Mouse (Mus musculus) heart, embryonic 13.5 days (tissue): ENCODE data around the gene Tdgf1. TPM values are rescaled to one million over a fixed set of nuclear protein-coding genes. Genes with fewer than 3 reads are reported as not detected.

Experiments
- ATAC-seq: fragments of 200-750 bp; cut with Nextera tagmentation; 2 replicates; pipeline ENCODE4 v1.8.0; 2017; ENCODE audit warnings: moderate TSS enrichment; ENCODE audit not compliant: insufficient number of reproducible peaks, low FRiP score, low TSS enrichment; ENCODE audit errors: extremely low read depth
- H3K27ac ChIP-seq: fragments of 300-500 bp; sonication (generic); replicated peaks from 2 replicates; pipeline ENCODE4 v1.5.1; 2015; ENCODE audit warnings: moderate library complexity, mild to moderate bottlenecking, inconsistent platforms
- H3K27me3 ChIP-seq: fragments of 300-500 bp; sonication (generic); replicated peaks from 2 replicates; pipeline ENCODE4 v1.6.1; 2015; ENCODE audit warnings: mild to moderate bottlenecking, inconsistent platforms
- H3K36me3 ChIP-seq: fragments of 300-500 bp; sonication (generic); 2 replicates; pipeline ENCODE4 v1.6.1; 2015; ENCODE audit warnings: mild to moderate bottlenecking, inconsistent platforms
- H3K4me1 ChIP-seq: fragments of 300-500 bp; sonication (generic); 2 replicates; pipeline ENCODE4 v1.6.1; 2015; ENCODE audit warnings: inconsistent platforms
- H3K4me2 ChIP-seq: fragments of 300-500 bp; sonication (generic); 2 replicates; pipeline ENCODE4 v1.6.1; 2015; ENCODE audit warnings: inconsistent platforms, mild to moderate bottlenecking, moderate library complexity
- H3K4me3 ChIP-seq: fragments of 300-500 bp; sonication (generic); 2 replicates; pipeline ENCODE4 v1.5.1; 2015; ENCODE audit warnings: moderate library complexity, mild to moderate bottlenecking, inconsistent platforms
- H3K9ac ChIP-seq: fragments of 300-500 bp; sonication (generic); 2 replicates; pipeline ENCODE4 v1.6.1; 2015; ENCODE audit warnings: inconsistent platforms, mild to moderate bottlenecking, moderate library complexity
- H3K9me3 ChIP-seq: fragments of 300-500 bp; sonication (generic); 2 replicates; pipeline ENCODE4 v1.6.1; 2016; ENCODE audit warnings: inconsistent platforms
- WGBS: fragments of 180-500 bp; shearing (Covaris S2); methylation state at CpG from one replicate; pipeline ENCODE4 v1.1.7; 2015; ENCODE audit warnings: mixed read lengths; 5-methylcytosine and 5-hydroxymethylcytosine counted together
- polyA plus RNA-seq: library from polyadenylated mRNA; unstranded; fragments of >200 nt; fragmentation: Nextera tagmentation; extraction: Ambion mirVana; gene quantifications from 2 replicates; pipeline ENCODE4 v1.2.1, GENCODE M21; 2015

Gene Tdgf1
- polyA plus RNA-seq, 1 experiment from 2014 or later = not detected

GRCm38 (mm10) chr9:110908631-110909016 lies 37.3 kb downstream of the Tdgf1 start:
- Histone ChIP-seq H3K27ac (no peak overlapping the region), H3K36me3 (no peaks in the 10 kb centered on the region), H3K27me3 (no peaks in the 10 kb centered on the region), H3K9ac (no peak overlapping the region), H3K4me2 (no peak overlapping the region), H3K9me3 (peaks cover 4% of the 10 kb centered on the region; the same call in 1 of the 2 replicates), H3K4me1 (no peaks in the 10 kb centered on the region), H3K4me3 (no peak overlapping the region)
- WGBS = 85% methylated on average over 3 of the region's 3 CpGs
- ATAC-seq = no peak

- Histone ChIP-seq H3K27me3 (no peaks in the 10 kb centered on the region), H3K9ac (no peak overlapping the region), H3K36me3 (no peaks in the 10 kb centered on the region), H3K9me3 (peaks cover 4% of the 10 kb centered on the region; the same call in 1 of the 2 replicates), H3K4me1 (no peaks in the 10 kb centered on the region), H3K4me2 (no peak overlapping the region), H3K4me3 (no peak overlapping the region), H3K27ac (no peak overlapping the region)
- WGBS = 65% methylated on average over 4 of the region's 4 CpGs
- no peak for ATAC-seq
Observed at GRCm38 (mm10) chr9:110907838-110908630, 37.9 kb downstream of the Tdgf1 start.

GRCm38 (mm10) chr9:110907201-110907837 lies 38.6 kb downstream of the Tdgf1 start:
- no peak overlapping the region for H3K4me3 ChIP-seq
- peaks cover 1% of the 10 kb centered on the region; the same call in 1 of the 2 replicates for H3K4me1 ChIP-seq
- no peak for ATAC-seq
- H3K36me3 ChIP-seq = no peaks in the 10 kb centered on the region
- WGBS = 84% methylated on average over 11 of the region's 11 CpGs
- no peak overlapping the region for H3K9ac ChIP-seq
- no peaks in the 10 kb centered on the region for H3K27me3 ChIP-seq
- H3K27ac ChIP-seq = no peak overlapping the region
- peaks cover 4% of the 10 kb centered on the region; the same call in 1 of the 2 replicates for H3K9me3 ChIP-seq
- H3K4me2 ChIP-seq = no peak overlapping the region

GRCm38 (mm10) chr9:110902271-110902670 lies 43.7 kb downstream of the Tdgf1 start:
- 58% methylated on average over 4 of the region's 4 CpGs for WGBS

GRCm38 (mm10) chr9:110901204-110901603 lies 44.8 kb downstream of the Tdgf1 start:
- Histone ChIP-seq H3K4me2 (no peak overlapping the region), H3K9me3 (no peaks in the 10 kb centered on the region), H3K27ac (no peak overlapping the region), H3K36me3 (no peaks in the 10 kb centered on the region), H3K9ac (no peak overlapping the region), H3K4me1 (peaks cover 12% of the 10 kb centered on the region; the same call in 1 of the 2 replicates), H3K4me3 (no peak overlapping the region), H3K27me3 (peaks cover 8% of the 10 kb centered on the region; the same call in 1 of the 2 replicates)
- 82% methylated on average over 6 of the region's 6 CpGs for WGBS
- no peak for ATAC-seq

More at GRCm38 (mm10) chr9:110902271-110902670, 43.7 kb downstream of the Tdgf1 start:
- Histone ChIP-seq H3K36me3 (no peaks in the 10 kb centered on the region), H3K4me1 (peaks cover 8% of the 10 kb centered on the region; the same call in 1 of the 2 replicates), H3K9ac (no peak overlapping the region), H3K27me3 (peaks cover 8% of the 10 kb centered on the region; the same call in 1 of the 2 replicates), H3K9me3 (peaks cover 4% of the 10 kb centered on the region; the same call in 1 of the 2 replicates), H3K4me2 (no peak overlapping the region), H3K27ac (no peak overlapping the region), H3K4me3 (no peak overlapping the region)
- ATAC-seq = no peak

- Histone ChIP-seq H3K9ac (no peak overlapping the region), H3K36me3 (no peaks in the 10 kb centered on the region), H3K4me2 (no peak overlapping the region), H3K4me1 (peaks cover 14% of the 10 kb centered on the region; the same call in 1 of the 2 replicates), H3K27me3 (peaks cover 19% of the 10 kb centered on the region), H3K9me3 (no peaks in the 10 kb centered on the region), H3K27ac (no peak overlapping the region), H3K4me3 (no peak overlapping the region)
- 39% methylated on average over 10 of the region's 10 CpGs for WGBS
- no peak for ATAC-seq
Observed at GRCm38 (mm10) chr9:110899451-110900008, 46.4 kb downstream of the Tdgf1 start.

GRCm38 (mm10) chr9:110896595-110896994 lies 49.4 kb downstream of the Tdgf1 start:
- H3K9ac ChIP-seq = no peak overlapping the region
- WGBS = 10% methylated on average over 6 of the region's 6 CpGs
- H3K27me3 ChIP-seq = peaks cover 36% of the 10 kb centered on the region
- ATAC-seq = peak; percentile 11; the same call in 1 of the 2 replicates
- H3K36me3 ChIP-seq = no peaks in the 10 kb centered on the region
- no peak overlapping the region for H3K4me3 ChIP-seq
- peak overlapping the region; percentile 29 for H3K4me2 ChIP-seq
- H3K4me1 ChIP-seq = peaks cover 12% of the 10 kb centered on the region; the same call in 1 of the 2 replicates
- no peak overlapping the region for H3K27ac ChIP-seq
- H3K9me3 ChIP-seq = no peaks in the 10 kb centered on the region

- Histone ChIP-seq H3K9me3 (no peaks in the 10 kb centered on the region), H3K36me3 (no peaks in the 10 kb centered on the region), H3K9ac (no peak overlapping the region), H3K27me3 (peaks cover 36% of the 10 kb centered on the region), H3K27ac (no peak overlapping the region), H3K4me3 (no peak overlapping the region), H3K4me2 (peak overlapping the region; percentile 29), H3K4me1 (peaks cover 18% of the 10 kb centered on the region; the same call in 1 of the 2 replicates)
- WGBS = 25% methylated on average over 7 of the region's 7 CpGs
- no peak for ATAC-seq
Observed at GRCm38 (mm10) chr9:110895994-110896393, 50.0 kb downstream of the Tdgf1 start.

- no peak overlapping the region for H3K9ac ChIP-seq
- H3K36me3 ChIP-seq = no peaks in the 10 kb centered on the region
- H3K4me1 ChIP-seq = peaks cover 20% of the 10 kb centered on the region
- no peak overlapping the region for H3K4me2 ChIP-seq
- ATAC-seq = no peak
- H3K9me3 ChIP-seq = no peaks in the 10 kb centered on the region
- peaks cover 36% of the 10 kb centered on the region for H3K27me3 ChIP-seq
- no peak overlapping the region for H3K27ac ChIP-seq
- no peak overlapping the region for H3K4me3 ChIP-seq
- WGBS = 52% methylated on average over 5 of the region's 5 CpGs
Observed at GRCm38 (mm10) chr9:110895507-110895906, 50.5 kb downstream of the Tdgf1 start.

- H3K4me3 ChIP-seq = no peak overlapping the region
- no peak for ATAC-seq
- H3K36me3 ChIP-seq = no peaks in the 10 kb centered on the region
- peaks cover 24% of the 10 kb centered on the region for H3K4me1 ChIP-seq
- H3K27ac ChIP-seq = no peak overlapping the region
- no peaks in the 10 kb centered on the region for H3K9me3 ChIP-seq
- no peak overlapping the region for H3K4me2 ChIP-seq
- peaks cover 38% of the 10 kb centered on the region for H3K27me3 ChIP-seq
- no peak overlapping the region for H3K9ac ChIP-seq
- 63% methylated on average over 10 of the region's 10 CpGs for WGBS
Observed at GRCm38 (mm10) chr9:110893429-110893828, 52.5 kb downstream of the Tdgf1 start.

- 69% methylated on average over 3 of the region's 3 CpGs for WGBS
- peaks cover 24% of the 10 kb centered on the region for H3K4me1 ChIP-seq
- H3K27ac ChIP-seq = no peak overlapping the region
- no peaks in the 10 kb centered on the region for H3K36me3 ChIP-seq
- H3K27me3 ChIP-seq = peaks cover 33% of the 10 kb centered on the region
- no peak overlapping the region for H3K9ac ChIP-seq
- H3K9me3 ChIP-seq = no peaks in the 10 kb centered on the region
- H3K4me2 ChIP-seq = no peak overlapping the region
- H3K4me3 ChIP-seq = no peak overlapping the region
- no peak for ATAC-seq
Observed at GRCm38 (mm10) chr9:110892552-110892951, 53.4 kb downstream of the Tdgf1 start.
